Mouse (Mus musculus): Measurements from ENCODE around the gene Nans.

Gene Nans

GRCm38 (mm10) chr4:46532511-46532910, 43.5 kb downstream of the Nans start:
- DNase-seq (ENCODE audit: low read depth, low spot score), result no peak

- no peak for DNase-seq (ENCODE audit: low read depth, low spot score)
These were observed 43.9 kb downstream of the Nans start for GRCm38 (mm10) chr4:46532926-46533325.

- no peak for DNase-seq (ENCODE audit: low read depth, low spot score)
These were observed 45.1 kb downstream of the Nans start for GRCm38 (mm10) chr4:46533934-46534720.

GRCm38 (mm10) chr4:46535094-46535830, 46.2 kb downstream of the Nans start:
- no peak for DNase-seq (ENCODE audit: low read depth, low spot score)

- no peak for DNase-seq (ENCODE audit: low read depth, low spot score)
These were observed 46.9 kb downstream of the Nans start, which contains the start of gene Trim14 for GRCm38 (mm10) chr4:46535840-46536361. TSS of gene Trim14 (minus strand) at chr4:46536141.

GRCm38 (mm10) chr4:46539167-46539566, 50.1 kb downstream of the Nans start:
- no peak for DNase-seq (ENCODE audit: low read depth, low spot score)

- no peak for DNase-seq (ENCODE audit: low read depth, low spot score)
These were observed 52.7 kb downstream of the Nans start for GRCm38 (mm10) chr4:46541707-46542106.

- DNase-seq (ENCODE audit: low read depth, low spot score), result no peak
These were observed 54.5 kb downstream of the Nans start for GRCm38 (mm10) chr4:46543366-46544050.

- no peak for DNase-seq (ENCODE audit: low read depth, low spot score)
These were observed 55.3 kb downstream of the Nans start for GRCm38 (mm10) chr4:46544313-46544712.

- DNase-seq (ENCODE audit: low read depth, low spot score), result no peak
These were observed 56.5 kb downstream of the Nans start for GRCm38 (mm10) chr4:46545498-46545897.

- no peak for DNase-seq (ENCODE audit: low read depth, low spot score)
These were observed 57.7 kb downstream of the Nans start for GRCm38 (mm10) chr4:46546709-46547108.

GRCm38 (mm10) chr4:46549979-46550378, 60.9 kb downstream of the Nans start:
- no peak for DNase-seq (ENCODE audit: low read depth, low spot score)

- DNase-seq (ENCODE audit: low read depth, low spot score), result no peak
These were observed 61.4 kb downstream of the Nans start for GRCm38 (mm10) chr4:46550406-46550805.

Data from skeletal muscle tissue, adult 2 months (tissue).